Mouse (Mus musculus) lung, adult 2 months (tissue): ENCODE data around the gene Cdc6. TPM values are rescaled to one million over a fixed set of nuclear protein-coding genes. Genes with fewer than 3 reads are reported as not detected.

Source experiments
- DNase-seq: peaks from one replicate; pipeline ENCODE4 v3.0.0; 2022
- H3K4me1 ChIP-seq: fragments of 200-500 bp; 2 replicates; pipeline ENCODE4 v1.6.1; 2011; ENCODE audit warnings: low read length; ENCODE audit not compliant: control insufficient read depth, insufficient read depth
- H3K4me3 ChIP-seq: fragments of 200-500 bp; replicated peaks from 2 replicates; pipeline ENCODE3; 2011; ENCODE audit warnings: low read depth, mild to moderate bottlenecking, control low read depth, low read length; ENCODE audit errors: extremely low read depth
- CTCF ChIP-seq: fragments of 200-500 bp; IDR thresholded peaks from 2 replicates; pipeline ENCODE4 v1.5.1; 2011; ENCODE audit warnings: mild to moderate bottlenecking, low read length, control low read depth; ENCODE audit not compliant: insufficient read depth
- POLR2A ChIP-seq: fragments of 200-500 bp; IDR thresholded peaks from 2 replicates; pipeline ENCODE4 v1.6.1; 2011; ENCODE audit warnings: low read depth, mild to moderate bottlenecking, control low read depth, low read length, borderline replicate concordance; ENCODE audit errors: extremely low read depth
- WGBS: fragments of 180-500 bp; shearing (Covaris S2); methylation state at CpG from one replicate; pipeline ENCODE4 v1.1.7; 2018; 5-methylcytosine and 5-hydroxymethylcytosine counted together
- polyA plus RNA-seq: library from polyadenylated mRNA; depleted of rRNA; stranded (reverse); fragments of >200 nt; gene quantifications from 2 replicates; pipeline ENCODE4 v1.2.3, GENCODE M21; 2012; rRNA removed

Cdc6 gene
- 0.16 and 0.25 TPM in 2 replicates for polyA plus RNA-seq

DNA sequence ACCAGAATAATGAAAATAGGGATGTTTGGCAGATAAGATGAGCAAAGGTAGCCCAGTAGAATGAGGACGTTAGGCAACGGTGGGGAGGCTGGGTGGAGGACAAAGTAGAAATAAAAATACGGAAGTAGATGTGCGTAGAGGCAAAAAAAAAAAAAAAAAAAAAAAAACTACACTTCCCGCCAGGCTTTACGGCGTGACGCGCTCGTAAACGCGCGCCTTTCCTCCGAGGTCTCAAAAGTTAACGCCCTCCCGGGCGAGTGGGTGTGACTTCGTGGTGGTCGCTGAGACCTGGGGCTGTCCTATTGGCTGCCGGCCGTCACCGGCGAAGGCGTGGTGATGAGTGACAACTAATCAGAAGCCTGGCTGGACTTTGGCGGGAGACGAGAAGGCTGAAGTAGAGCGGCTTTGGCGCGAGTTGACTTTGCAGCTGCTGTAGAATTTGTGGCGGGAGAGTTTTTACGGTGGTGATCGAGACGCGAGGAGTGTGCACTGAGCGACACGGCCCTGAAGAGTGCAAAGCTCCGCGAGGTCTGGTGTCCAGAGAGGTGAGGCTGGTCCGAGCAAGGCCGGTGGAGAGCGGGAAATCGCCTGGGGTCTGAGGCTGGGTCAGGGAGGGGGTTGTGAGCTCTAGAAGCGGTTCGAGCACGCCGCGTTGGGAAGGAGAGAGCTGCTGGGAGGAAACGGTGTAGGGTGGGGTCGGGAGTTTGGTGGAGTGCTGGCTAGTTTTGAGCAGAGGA lies at the start of gene Cdc6:
Cdc6 (plus strand) TSS at position 365 of the 737 bp plus-strand sequence.
- no peak for TF ChIP-seq CTCF
- 0 out of 2 replicates have a peak, but pooled peaks have one; percentile 26 for TF ChIP-seq POLR2A
- peak; percentile 92 for DNase-seq
- Histone ChIP-seq H3K4me1 (peaks cover 9% of the 10 kb centered on the region), H3K4me3 (peak within 1 kb of the TSS; percentile 58)
- WGBS = under 1% methylated on average over 49 of the region's 49 CpGs

DNA sequence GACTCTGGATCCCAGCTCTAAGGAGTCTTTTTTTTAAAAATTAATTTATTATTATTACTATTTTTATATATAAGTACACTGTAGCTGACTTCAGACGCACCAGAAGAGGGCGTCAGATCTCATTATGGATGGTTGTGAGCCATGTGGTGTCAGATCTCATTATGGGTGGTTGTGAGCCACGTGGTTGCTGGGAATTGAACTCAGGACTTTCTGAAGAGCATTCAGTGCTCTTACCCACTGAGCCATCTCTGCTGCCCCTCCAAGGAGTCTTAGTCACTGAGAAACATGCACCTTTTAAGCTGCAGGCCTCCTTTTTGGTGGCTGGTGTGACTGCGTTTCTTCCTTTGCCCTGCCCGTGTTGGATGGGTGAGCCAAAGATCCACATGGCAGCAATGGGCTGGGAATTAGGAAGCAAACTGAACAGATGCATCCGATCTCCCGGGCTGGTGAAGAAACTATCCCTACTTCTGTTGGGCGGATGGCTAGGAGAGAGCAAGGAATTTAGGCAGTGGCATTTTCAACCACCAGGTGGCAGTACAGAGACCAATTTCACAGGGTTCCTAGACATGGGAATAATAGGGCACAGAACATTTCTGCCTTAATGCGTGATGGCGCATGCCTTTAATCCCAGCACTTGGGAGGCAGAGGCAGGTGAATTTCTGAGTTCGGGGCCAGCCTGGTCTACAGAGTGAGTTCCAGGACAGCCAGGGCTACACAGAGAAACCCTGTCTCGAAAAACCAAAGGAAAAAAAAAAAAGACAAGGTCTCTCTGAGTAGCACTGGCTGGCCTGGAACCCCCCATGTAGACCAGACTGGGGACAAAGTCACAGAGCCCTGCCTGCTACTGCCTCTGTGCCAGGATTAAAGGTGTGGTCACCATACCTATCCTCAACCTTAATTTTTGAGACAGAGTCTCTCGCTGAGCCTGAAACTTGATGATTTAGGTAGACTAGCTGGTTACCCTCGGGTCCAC lies 48.6 kb upstream of the Cdc6 start:
- DNase-seq = peak; percentile 89
- WGBS = 30% methylated on average over 14 of the region's 14 CpGs
- TF ChIP-seq CTCF (peak; percentile 49), POLR2A (no peak)
- no peaks in the 10 kb centered on the region for H3K4me1 ChIP-seq
- no peak overlapping the region for H3K4me3 ChIP-seq

- 6% methylated on average over 41 of the region's 41 CpGs for WGBS
- Histone ChIP-seq H3K4me1 (no peaks in the 10 kb centered on the region; the same call in 1 of the 2 replicates), H3K4me3 (peak within 1 kb of the TSS; percentile 91)
- peak; percentile 33 for TF ChIP-seq CTCF
- TF ChIP-seq POLR2A = peak; percentile 52; the same call in 1 of the 2 replicates
- DNase-seq = peak; percentile 93
These were observed 44.4 kb upstream of the Cdc6 start, which contains the start of gene Wipf2 for GRCm38 (mm10) chr11:98863028-98863750. TSS of gene Wipf2 (plus strand) at chr11:98863638.

GRCm38 (mm10) chr11:98863751-98864429 lies 43.7 kb upstream of the Cdc6 start:
- WGBS = 1% methylated on average over 38 of the region's 39 CpGs
- H3K4me1 ChIP-seq = no peaks in the 10 kb centered on the region; the same call in 1 of the 2 replicates
- TF ChIP-seq CTCF (no peak), POLR2A (no peak)
- peak overlapping the region; percentile 91 for H3K4me3 ChIP-seq
- no peak for DNase-seq

GRCm38 (mm10) chr11:98867293-98867692 lies 40.3 kb upstream of the Cdc6 start:
- H3K4me1 ChIP-seq = peaks cover 6% of the 10 kb centered on the region
- TF ChIP-seq POLR2A = no peak
- WGBS = 78% methylated on average over 12 of the region's 12 CpGs
- H3K4me3 ChIP-seq = no peak overlapping the region
- DNase-seq = no peak

- no peak for TF ChIP-seq POLR2A
- TF ChIP-seq CTCF = no peak
- Histone ChIP-seq H3K4me1 (peaks cover 8% of the 10 kb centered on the region), H3K4me3 (no peak overlapping the region)
- WGBS = 76% methylated on average over 8 of the region's 8 CpGs
- no peak for DNase-seq
These were observed 37.7 kb upstream of the Cdc6 start for GRCm38 (mm10) chr11:98869906-98870305.

DNA sequence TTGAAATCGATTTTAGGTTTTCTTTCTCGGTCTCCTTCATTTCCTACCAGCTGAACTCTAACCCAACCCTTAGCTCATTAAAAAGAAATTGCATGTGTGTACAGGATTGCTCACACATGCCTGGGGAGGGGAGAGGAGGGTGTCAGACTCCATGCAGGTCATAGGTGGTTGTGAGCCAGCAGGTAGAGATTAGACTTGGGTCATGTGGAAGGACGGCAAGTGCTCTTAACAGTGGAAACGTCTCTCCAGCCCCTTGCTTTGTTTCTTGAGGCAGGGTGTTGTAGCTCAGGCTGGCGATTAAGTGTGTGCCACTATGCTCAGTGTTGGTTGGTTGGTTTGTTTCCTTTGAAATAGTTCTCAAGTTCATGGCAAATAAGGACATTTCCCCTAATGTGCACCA lies 36.8 kb upstream of the Cdc6 start:
- 71% methylated on average over 5 of the region's 5 CpGs for WGBS
- no peak for TF ChIP-seq POLR2A
- TF ChIP-seq CTCF = no peak

DNA sequence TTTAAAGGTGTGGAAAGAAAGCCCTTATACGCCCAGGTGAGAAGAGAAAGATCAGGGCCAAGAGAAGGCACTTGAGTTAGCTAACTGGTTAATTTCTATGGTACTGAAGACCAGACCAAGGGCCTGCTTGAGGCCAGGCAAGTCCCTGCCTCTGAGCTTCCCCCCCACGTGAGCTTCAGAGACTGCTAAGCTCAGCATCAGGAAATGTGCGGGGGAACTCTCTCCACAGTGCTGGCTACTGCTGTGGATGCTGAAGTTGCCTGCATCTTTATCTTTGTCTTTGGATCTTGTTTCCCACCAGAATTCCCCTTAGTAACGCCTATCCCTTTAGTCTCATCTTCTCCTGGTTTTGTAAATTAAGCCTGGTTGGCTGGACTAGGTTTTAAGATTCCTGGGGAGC lies 36.2 kb upstream of the Cdc6 start:
- no peak for DNase-seq
- Histone ChIP-seq H3K4me3 (no peak overlapping the region), H3K4me1 (peaks cover 8% of the 10 kb centered on the region)
- 59% methylated on average over 4 of the region's 4 CpGs for whole genome bisulfite sequencing
- TF ChIP-seq CTCF (no peak), POLR2A (no peak)

More for the DNA sequence above, 36.8 kb upstream of the Cdc6 start:
- DNase-seq = no peak
- Histone ChIP-seq H3K4me3 (no peak overlapping the region), H3K4me1 (peaks cover 8% of the 10 kb centered on the region)
